Mouse (Mus musculus) hindbrain, postnatal 0 days (tissue): Measurements from ENCODE around the gene Zfp93. TPM values are rescaled to one million over a fixed set of nuclear protein-coding genes. Genes with fewer than 3 reads are reported as not detected.

ENCODE experiments used
- ATAC-seq: fragments of 200-750 bp; cut with Nextera tagmentation; 2 replicates; pipeline ENCODE4 v1.8.0; 2017; ENCODE audit warnings: mild to moderate bottlenecking, moderate TSS enrichment, moderate library complexity
- DNase-seq: peaks from one replicate; pipeline ENCODE4 v3.0.0-alpha.2; 2015; ENCODE audit warnings: low spot score
- H3K27ac ChIP-seq: fragments of 300-500 bp; sonication (generic); 2 replicates; pipeline ENCODE4 v1.5.1; 2014; ENCODE audit warnings: mild to moderate bottlenecking
- H3K27me3 ChIP-seq: fragments of 300-500 bp; sonication (generic); 2 replicates; pipeline ENCODE4 v1.6.1; 2014; ENCODE audit warnings: low read length, mixed read lengths; ENCODE audit not compliant: insufficient read depth
- H3K36me3 ChIP-seq: fragments of 300-500 bp; sonication (generic); 2 replicates; pipeline ENCODE4 v1.6.1; 2014; ENCODE audit warnings: low read length, mixed read lengths; ENCODE audit not compliant: insufficient read depth
- H3K4me1 ChIP-seq: fragments of 300-500 bp; sonication (generic); 2 replicates; pipeline ENCODE4 v1.6.1; 2014; ENCODE audit warnings: antibody characterized with exemption, low read length, mixed read lengths; ENCODE audit not compliant: insufficient read depth
- H3K4me2 ChIP-seq: fragments of 300-500 bp; sonication (generic); 2 replicates; pipeline ENCODE4 v1.6.1; 2014; ENCODE audit warnings: low read depth, mild to moderate bottlenecking, low read length, moderate library complexity, mixed read lengths
- H3K4me3 ChIP-seq: fragments of 300-500 bp; sonication (generic); 2 replicates; pipeline ENCODE4 v1.5.1; 2014; ENCODE audit warnings: low read length
- H3K9ac ChIP-seq: fragments of 300-500 bp; sonication (generic); replicated peaks from 2 replicates; pipeline ENCODE4 v1.6.1; 2014; ENCODE audit warnings: mild to moderate bottlenecking, low read length, moderate library complexity, mixed read lengths
- H3K9me3 ChIP-seq: fragments of 300-500 bp; sonication (generic); 2 replicates; pipeline ENCODE4 v1.6.1; 2016; ENCODE audit warnings: low read length, mixed read lengths
- CTCF ChIP-seq: IDR thresholded peaks from 2 replicates; pipeline ENCODE4 v1.5.1; 2016; ENCODE audit warnings: antibody characterized with exemption, control low read depth, low read depth
- WGBS: fragments of 180-500 bp; shearing (Covaris S2); extraction: QIAGEN DNeasy Blood & Tissue Kit; methylation state at CpG from one replicate; pipeline ENCODE4 v1.1.7; 2014; 5-methylcytosine and 5-hydroxymethylcytosine counted together
- polyA plus RNA-seq: library from polyadenylated mRNA; unstranded; fragments of >200 nt; fragmentation: Nextera tagmentation; extraction: Ambion mirVana; gene quantifications from 2 replicates; pipeline ENCODE4 v1.2.1, GENCODE M21; 2015
- total RNA-seq: library from RNA; depleted of rRNA; stranded (reverse); fragments of >200 nt; gene quantifications from 2 replicates; pipeline ENCODE4 v1.2.3, GENCODE M21; 2014; rRNA removed

Gene Zfp93
- total RNA-seq: 5.4 and 6.9 TPM in 2 replicates
- polyA plus RNA-seq: 2.2 and 3.1 TPM in 2 replicates

DNA sequence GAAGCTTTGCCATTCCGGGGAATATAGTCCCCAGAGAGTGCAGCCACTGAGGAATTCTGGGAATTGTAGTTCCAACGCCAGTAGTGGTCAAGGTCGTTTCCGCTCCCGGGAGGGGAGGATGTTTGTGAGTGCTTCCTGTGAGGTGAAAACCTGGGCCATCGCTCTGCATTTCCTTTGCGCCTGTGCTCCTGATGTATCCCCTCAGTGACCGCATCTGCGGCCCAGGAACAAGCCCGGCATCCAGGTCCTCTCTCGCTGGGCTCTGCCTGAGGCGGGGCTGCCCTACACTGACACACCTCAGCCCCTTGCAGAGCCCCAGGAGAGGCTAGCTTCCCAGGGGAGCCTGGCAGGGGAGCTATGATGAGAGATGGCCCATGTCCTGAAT is at the start of gene Zfp93:
Gene Zfp93, plus strand, starts transcription at position 133 of the 385 bp plus-strand sequence.
- Histone ChIP-seq H3K4me1 (0 out of 2 replicates have a peak, but pooled peaks cover 3% of the 10 kb centered on the region), H3K9ac (peak within 1 kb of the TSS; percentile 54), H3K27ac (peak within 1 kb of the TSS; percentile 42), H3K27me3 (no peaks in the 10 kb centered on the region), H3K4me2 (peak within 1 kb of the TSS; percentile 68), H3K36me3 (peaks cover 10% of the 10 kb centered on the region), H3K9me3 (no peaks in the 10 kb centered on the region), H3K4me3 (peak within 1 kb of the TSS; percentile 48)
- DNase-seq (peak; percentile 95), ATAC-seq (peak; percentile 95)
- WGBS: 2% methylated on average over 12 of the region's 12 CpGs
- no peak for TF ChIP-seq CTCF

DNA sequence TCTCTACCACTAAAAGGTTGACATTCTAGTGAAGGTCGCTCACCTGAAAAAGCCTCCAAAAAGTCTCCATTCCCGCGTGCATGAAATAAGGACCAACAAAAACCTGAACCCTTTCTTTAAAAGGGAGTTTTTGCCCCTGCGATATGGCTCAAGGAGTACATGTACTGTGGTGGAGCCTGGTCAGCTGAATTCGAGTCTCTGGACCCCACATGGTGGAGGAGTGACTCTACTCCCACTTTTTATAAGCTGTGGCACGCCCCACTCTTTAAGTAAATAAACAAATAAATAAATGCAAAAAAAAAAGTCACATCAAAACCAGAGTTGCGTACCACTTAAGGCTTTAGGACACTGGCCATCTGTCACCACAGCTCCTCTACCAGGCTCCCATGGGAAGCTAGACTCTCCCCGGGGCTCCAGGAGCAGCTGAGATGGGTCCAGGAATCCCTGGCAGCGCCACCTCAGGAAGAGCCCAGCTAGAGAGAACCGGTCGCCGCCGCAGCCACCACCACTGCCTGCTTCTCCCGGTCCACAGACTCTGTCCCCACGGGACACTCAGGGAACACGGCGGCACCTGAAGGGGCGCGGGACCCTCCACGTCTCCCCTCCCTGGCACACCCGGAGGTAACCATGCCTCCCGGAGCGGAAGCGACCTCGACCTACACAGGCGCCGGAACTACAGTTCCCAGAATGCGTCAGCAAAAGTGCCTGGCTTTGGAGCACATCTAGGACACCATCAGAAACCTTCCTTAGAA is 33.0 kb upstream of the Zfp93 start, which contains the start of gene Zfp109:
Gene Zfp109, minus strand, starts transcription at position 521 of the 752 bp plus-strand sequence.
- WGBS: 7% methylated on average over 28 of the region's 28 CpGs
- peak within 1 kb of the TSS; percentile 38; the same call in 1 of the 2 replicates for H3K27ac ChIP-seq

GRCm38 (mm10) chr7:24253779-24254615 is 16.2 kb upstream of the Zfp93 start:
- TF ChIP-seq CTCF: no peak
- no peaks in the 10 kb centered on the region for H3K27me3 ChIP-seq
- ATAC-seq (peak; percentile 47), DNase-seq (no peak)
- no peaks in the 10 kb centered on the region for H3K36me3 ChIP-seq
- H3K4me3 ChIP-seq: peak overlapping the region; percentile 57
- no peak overlapping the region for H3K27ac ChIP-seq
- no peaks in the 10 kb centered on the region for H3K9me3 ChIP-seq
- peak overlapping the region; percentile 59 for H3K9ac ChIP-seq
- peaks cover 10% of the 10 kb centered on the region; the same call in 1 of the 2 replicates for H3K4me1 ChIP-seq
- H3K4me2 ChIP-seq: peak overlapping the region; percentile 69
- WGBS: 59% methylated on average over 9 of the region's 9 CpGs

More for the DNA sequence above, 33.0 kb upstream of the Zfp93 start, which contains the start of gene Zfp109:
- H3K27me3 ChIP-seq: no peaks in the 10 kb centered on the region
- no peaks in the 10 kb centered on the region for H3K4me1 ChIP-seq
- H3K4me3 ChIP-seq: peak within 1 kb of the TSS; percentile 76
- peak; percentile 41 for TF ChIP-seq CTCF
- ATAC-seq (peak; percentile 89), DNase-seq (peak; percentile 78)
- H3K9me3 ChIP-seq: no peaks in the 10 kb centered on the region
- peak within 1 kb of the TSS; percentile 70 for H3K4me2 ChIP-seq
- H3K36me3 ChIP-seq: no peaks in the 10 kb centered on the region
- peak within 1 kb of the TSS; percentile 64 for H3K9ac ChIP-seq

GRCm38 (mm10) chr7:24254633-24255474 is 15.4 kb upstream of the Zfp93 start, which contains the start of gene Zfp108:
Gene Zfp108 (plus strand): TSS chr7:24254794.
- Histone ChIP-seq H3K4me2 (peak within 1 kb of the TSS; percentile 69), H3K9me3 (no peaks in the 10 kb centered on the region), H3K9ac (peak within 1 kb of the TSS; percentile 59), H3K4me1 (peaks cover 10% of the 10 kb centered on the region; the same call in 1 of the 2 replicates), H3K4me3 (peak within 1 kb of the TSS; percentile 57), H3K27ac (peak within 1 kb of the TSS; percentile 11; the same call in 1 of the 2 replicates), H3K36me3 (peaks cover 4% of the 10 kb centered on the region; the same call in 1 of the 2 replicates), H3K27me3 (no peaks in the 10 kb centered on the region)
- ATAC-seq (peak; percentile 91), DNase-seq (peak; percentile 94)
- 18% methylated on average over 21 of the region's 21 CpGs for WGBS
- no peak for TF ChIP-seq CTCF

- peaks cover 6% of the 10 kb centered on the region; the same call in 1 of the 2 replicates for H3K4me1 ChIP-seq
- TF ChIP-seq CTCF: no peak
- ATAC-seq (no peak), DNase-seq (no peak)
- no peaks in the 10 kb centered on the region for H3K27me3 ChIP-seq
- WGBS: 91% methylated on average over 13 of the region's 13 CpGs
- H3K9ac ChIP-seq: no peak overlapping the region
- H3K4me2 ChIP-seq: no peak overlapping the region
- no peaks in the 10 kb centered on the region for H3K9me3 ChIP-seq
- peaks cover 23% of the 10 kb centered on the region; the same call in 1 of the 2 replicates for H3K36me3 ChIP-seq
- no peak overlapping the region for H3K27ac ChIP-seq
- H3K4me3 ChIP-seq: no peak overlapping the region
Observed at GRCm38 (mm10) chr7:24259306-24259999, 10.8 kb upstream of the Zfp93 start.
